Mouse (Mus musculus) layer of hippocampus, adult 9-11 months (tissue): ENCODE data around the gene Prkcg.
"Not testable (repeated sequence)": the region's sequence is repeated elsewhere in the genome, so short reads cannot be mapped to it uniquely, and the experiment has no call there.

Experiments
- DNase-seq: peaks from one replicate; pipeline ENCODE4 v3.0.0; 2022

Prkcg gene

GRCm38 (mm10) chr7:3288976-3289970 lies at the start of gene Prkcg, which contains the start of gene Myadm:
Gene Prkcg, plus strand, starts transcription at chr7:3289179.
Gene Myadm, plus strand, starts transcription at chr7:3289080.
- DNase-seq = peak; percentile 79

GRCm38 (mm10) chr7:3239193-3239592 lies 49.8 kb upstream of the Prkcg start:
- no peak for DNase-seq

GRCm38 (mm10) chr7:3260701-3261100 lies 28.3 kb upstream of the Prkcg start:
- DNase-seq = peak; percentile 6

GRCm38 (mm10) chr7:3261446-3261845 lies 27.5 kb upstream of the Prkcg start:
- no peak for DNase-seq

GRCm38 (mm10) chr7:3262789-3263188 lies 26.2 kb upstream of the Prkcg start:
- DNase-seq = no peak

GRCm38 (mm10) chr7:3264390-3265022 lies 24.5 kb upstream of the Prkcg start:
- DNase-seq = no peak

- DNase-seq = no peak
These were observed 23.7 kb upstream of the Prkcg start for GRCm38 (mm10) chr7:3265311-3265710.

GRCm38 (mm10) chr7:3267261-3267660 lies 21.7 kb upstream of the Prkcg start:
- no peak for DNase-seq

GRCm38 (mm10) chr7:3267888-3268287 lies 21.1 kb upstream of the Prkcg start:
- DNase-seq = no peak

GRCm38 (mm10) chr7:3268291-3268690 lies 20.7 kb upstream of the Prkcg start:
- DNase-seq = no peak

GRCm38 (mm10) chr7:3272206-3272605 lies 16.8 kb upstream of the Prkcg start:
- DNase-seq = no peak

- DNase-seq = no peak
These were observed 13.4 kb upstream of the Prkcg start for GRCm38 (mm10) chr7:3275455-3276170.

- DNase-seq = not testable (repeated sequence)
These were observed 12.2 kb upstream of the Prkcg start for GRCm38 (mm10) chr7:3276781-3277180.

GRCm38 (mm10) chr7:3280080-3280653 lies 8.8 kb upstream of the Prkcg start:
- no peak for DNase-seq

- no peak for DNase-seq
These were observed 8.3 kb upstream of the Prkcg start for GRCm38 (mm10) chr7:3280654-3281153.

- no peak for DNase-seq
These were observed 7.2 kb upstream of the Prkcg start for GRCm38 (mm10) chr7:3281741-3282140.

GRCm38 (mm10) chr7:3283081-3283875 lies 5.7 kb upstream of the Prkcg start:
- DNase-seq = no peak

GRCm38 (mm10) chr7:3284604-3285003 lies 4.4 kb upstream of the Prkcg start:
- DNase-seq = no peak

- DNase-seq = no peak
These were observed 2.9 kb upstream of the Prkcg start for GRCm38 (mm10) chr7:3286036-3286435.

- DNase-seq = no peak
These were observed 1.8 kb upstream of the Prkcg start for GRCm38 (mm10) chr7:3287186-3287585.

- DNase-seq = peak; percentile 96
These were observed 1.5 kb downstream of the Prkcg start for GRCm38 (mm10) chr7:3290257-3291033.
